Mouse (Mus musculus): ENCODE measurements at regions not wholly inside any gene's neighbourhood (a gene's known extent, or its start where the extent isn't known, plus 50 kb on each side); places are given as distances from the start of the nearest gene placed in this dataset.
A peak's percentile ranks its signal among the peaks of the same experiment; 100 is the strongest.

GRCm38 (mm10) chr8:26864571-26864970 lies 112.6 kb upstream of the Zfp703 start:
- ATAC-seq: no peak
- Histone ChIP-seq H3K9me3 (ENCODE audit: control insufficient read depth, low read length) (peaks cover 5% of the 10 kb centered on the region; the same call in 1 of the 2 replicates), H3K36me3 (ENCODE audit: control insufficient read depth, insufficient read depth, low read length) (no peaks in the 10 kb centered on the region), H3K4me2 (ENCODE audit: low read depth, low read length) (no peak overlapping the region), H3K9ac (ENCODE audit: low read depth, low read length) (no peak overlapping the region), H3K4me1 (ENCODE audit: control insufficient read depth, insufficient read depth, low read length) (no peaks in the 10 kb centered on the region), H3K27ac (ENCODE audit: low read length) (no peak overlapping the region), H3K27me3 (replicated peaks; ENCODE audit: control insufficient read depth, insufficient read depth, low read length) (no peaks in the 10 kb centered on the region), H3K4me3 (ENCODE audit: low read length) (no peak overlapping the region)
- WGBS: 86% methylated on average over 2 of the region's 2 CpGs

GRCm38 (mm10) chr8:26864971-26865370 lies 112.2 kb upstream of the Zfp703 start:
- H3K9ac ChIP-seq (ENCODE audit: low read depth, low read length): no peak overlapping the region
- H3K36me3 ChIP-seq (ENCODE audit: control insufficient read depth, insufficient read depth, low read length): no peaks in the 10 kb centered on the region
- H3K27ac ChIP-seq (ENCODE audit: low read length): no peak overlapping the region
- no peaks in the 10 kb centered on the region for H3K4me1 ChIP-seq (ENCODE audit: control insufficient read depth, insufficient read depth, low read length)
- no peak overlapping the region for H3K4me2 ChIP-seq (ENCODE audit: low read depth, low read length)
- H3K27me3 ChIP-seq (replicated peaks; ENCODE audit: control insufficient read depth, insufficient read depth, low read length): no peaks in the 10 kb centered on the region
- WGBS: 78% methylated on average over 10 of the region's 10 CpGs
- no peak overlapping the region for H3K4me3 ChIP-seq (ENCODE audit: low read length)
- H3K9me3 ChIP-seq (ENCODE audit: control insufficient read depth, low read length): peaks cover 9% of the 10 kb centered on the region
- ATAC-seq: no peak

- Histone ChIP-seq H3K27me3 (replicated peaks; ENCODE audit: control insufficient read depth, insufficient read depth, low read length) (no peaks in the 10 kb centered on the region), H3K36me3 (ENCODE audit: control insufficient read depth, insufficient read depth, low read length) (no peaks in the 10 kb centered on the region), H3K9ac (ENCODE audit: low read depth, low read length) (no peak overlapping the region), H3K4me2 (ENCODE audit: low read depth, low read length) (no peak overlapping the region), H3K4me3 (ENCODE audit: low read length) (no peak overlapping the region), H3K27ac (ENCODE audit: low read length) (no peak overlapping the region), H3K9me3 (ENCODE audit: control insufficient read depth, low read length) (peaks cover 18% of the 10 kb centered on the region), H3K4me1 (ENCODE audit: control insufficient read depth, insufficient read depth, low read length) (no peaks in the 10 kb centered on the region)
- ATAC-seq: no peak
- 52% methylated on average over 6 of the region's 6 CpGs for WGBS
Observed at GRCm38 (mm10) chr8:26868101-26868848, 108.8 kb upstream of the Zfp703 start.

DNA sequence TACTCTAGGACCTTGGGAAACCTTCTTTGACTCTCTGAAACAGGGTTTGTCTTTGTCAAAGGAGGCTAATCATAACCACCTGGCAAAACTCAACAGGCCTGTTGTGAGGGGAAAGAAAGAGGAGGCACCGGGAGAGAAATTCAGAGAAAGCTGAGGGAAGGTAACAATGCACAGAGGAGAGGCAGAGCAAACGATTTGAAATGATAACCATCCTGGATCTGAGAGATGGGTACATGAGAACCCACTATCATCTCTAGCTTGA lies 108.3 kb upstream of the Zfp703 start:
- no peak for ATAC-seq

GRCm38 (mm10) chr8:26871838-26872237 lies 105.3 kb upstream of the Zfp703 start:
- no peaks in the 10 kb centered on the region for H3K36me3 ChIP-seq (ENCODE audit: control insufficient read depth, insufficient read depth, low read length)
- H3K4me1 ChIP-seq (ENCODE audit: control insufficient read depth, insufficient read depth, low read length): no peaks in the 10 kb centered on the region
- no peak overlapping the region for H3K9ac ChIP-seq (ENCODE audit: low read depth, low read length)
- 72% methylated on average over 7 of the region's 7 CpGs for WGBS
- no peak overlapping the region for H3K4me2 ChIP-seq (ENCODE audit: low read depth, low read length)
- H3K9me3 ChIP-seq (ENCODE audit: control insufficient read depth, low read length): peaks cover 18% of the 10 kb centered on the region
- peak; percentile 48; the same call in 1 of the 2 replicates for ATAC-seq
- H3K27me3 ChIP-seq (replicated peaks; ENCODE audit: control insufficient read depth, insufficient read depth, low read length): no peaks in the 10 kb centered on the region
- no peak overlapping the region for H3K4me3 ChIP-seq (ENCODE audit: low read length)
- H3K27ac ChIP-seq (ENCODE audit: low read length): no peak overlapping the region

More for the DNA sequence above, 108.3 kb upstream of the Zfp703 start:
- WGBS: 81% methylated on average over 2 of the region's 2 CpGs
- Histone ChIP-seq H3K36me3 (ENCODE audit: control insufficient read depth, insufficient read depth, low read length) (no peaks in the 10 kb centered on the region), H3K4me3 (ENCODE audit: low read length) (no peak overlapping the region), H3K4me2 (ENCODE audit: low read depth, low read length) (no peak overlapping the region), H3K9ac (ENCODE audit: low read depth, low read length) (no peak overlapping the region), H3K4me1 (ENCODE audit: control insufficient read depth, insufficient read depth, low read length) (no peaks in the 10 kb centered on the region), H3K27me3 (replicated peaks; ENCODE audit: control insufficient read depth, insufficient read depth, low read length) (no peaks in the 10 kb centered on the region), H3K9me3 (ENCODE audit: control insufficient read depth, low read length) (peaks cover 18% of the 10 kb centered on the region), H3K27ac (ENCODE audit: low read length) (no peak overlapping the region)

DNA sequence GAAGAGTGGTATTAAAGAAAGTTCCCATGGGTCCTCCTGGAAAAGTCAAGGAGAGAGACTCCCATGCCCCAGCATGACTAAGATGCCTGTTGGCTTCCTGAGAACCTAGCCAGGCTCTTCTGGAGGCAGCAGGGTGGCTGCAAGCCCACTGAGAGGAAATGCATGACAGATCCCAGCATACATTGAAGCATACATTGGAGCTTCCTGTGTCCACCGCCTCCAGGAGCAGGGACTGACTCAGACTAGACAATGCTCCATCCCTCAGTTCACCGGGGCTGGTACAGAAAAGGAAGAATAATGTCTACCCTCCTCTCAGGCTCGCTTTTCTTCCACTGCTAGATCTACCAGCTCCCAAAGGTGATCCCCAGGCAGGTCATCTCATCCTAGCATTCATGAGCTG lies 104.7 kb upstream of the Zfp703 start:
- 81% methylated on average over 3 of the region's 3 CpGs for WGBS
- no peak overlapping the region for H3K27ac ChIP-seq (ENCODE audit: low read length)
- peaks cover 18% of the 10 kb centered on the region for H3K9me3 ChIP-seq (ENCODE audit: control insufficient read depth, low read length)
- H3K27me3 ChIP-seq (replicated peaks; ENCODE audit: control insufficient read depth, insufficient read depth, low read length): no peaks in the 10 kb centered on the region
- no peak overlapping the region for H3K4me2 ChIP-seq (ENCODE audit: low read depth, low read length)
- no peak overlapping the region for H3K4me3 ChIP-seq (ENCODE audit: low read length)
- H3K36me3 ChIP-seq (ENCODE audit: control insufficient read depth, insufficient read depth, low read length): no peaks in the 10 kb centered on the region
- ATAC-seq: 0 out of 2 replicates have a peak, but pooled peaks have one; percentile 9
- no peak overlapping the region for H3K9ac ChIP-seq (ENCODE audit: low read depth, low read length)
- no peaks in the 10 kb centered on the region for H3K4me1 ChIP-seq (ENCODE audit: control insufficient read depth, insufficient read depth, low read length)

DNA sequence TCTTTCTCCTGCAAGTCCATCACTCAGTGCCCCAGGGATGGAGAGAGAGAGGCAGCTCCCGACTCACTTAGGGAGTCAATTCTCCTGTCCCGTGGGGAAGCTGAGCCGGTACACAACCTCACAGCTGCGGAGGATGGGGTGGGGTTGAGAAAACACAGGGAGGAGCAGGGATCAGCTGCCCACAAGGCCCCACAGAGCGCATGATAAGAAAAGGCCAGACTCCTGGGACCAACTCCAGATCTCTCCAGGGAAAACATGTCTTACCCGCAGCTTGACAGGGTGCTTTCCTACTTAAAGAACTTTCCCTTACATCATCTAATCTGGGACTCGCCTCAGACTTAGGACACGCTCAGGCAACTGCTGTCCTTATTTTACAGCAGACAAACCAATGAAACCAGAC lies 104.3 kb upstream of the Zfp703 start:
- WGBS: 46% methylated on average over 8 of the region's 8 CpGs
- Histone ChIP-seq H3K4me1 (ENCODE audit: control insufficient read depth, insufficient read depth, low read length) (no peaks in the 10 kb centered on the region), H3K9me3 (ENCODE audit: control insufficient read depth, low read length) (peaks cover 18% of the 10 kb centered on the region), H3K36me3 (ENCODE audit: control insufficient read depth, insufficient read depth, low read length) (no peaks in the 10 kb centered on the region), H3K4me3 (ENCODE audit: low read length) (no peak overlapping the region), H3K27ac (ENCODE audit: low read length) (no peak overlapping the region), H3K27me3 (replicated peaks; ENCODE audit: control insufficient read depth, insufficient read depth, low read length) (no peaks in the 10 kb centered on the region), H3K4me2 (ENCODE audit: low read depth, low read length) (no peak overlapping the region), H3K9ac (ENCODE audit: low read depth, low read length) (no peak overlapping the region)
- ATAC-seq: 0 out of 2 replicates have a peak, but pooled peaks have one; percentile 17

GRCm38 (mm10) chr8:26880177-26880576 lies 96.9 kb upstream of the Zfp703 start:
- Histone ChIP-seq H3K4me1 (ENCODE audit: control insufficient read depth, insufficient read depth, low read length) (peaks cover 48% of the 10 kb centered on the region), H3K36me3 (ENCODE audit: control insufficient read depth, insufficient read depth, low read length) (no peaks in the 10 kb centered on the region), H3K27ac (ENCODE audit: low read length) (no peak overlapping the region), H3K9me3 (ENCODE audit: control insufficient read depth, low read length) (no peaks in the 10 kb centered on the region), H3K4me3 (ENCODE audit: low read length) (no peak overlapping the region), H3K27me3 (replicated peaks; ENCODE audit: control insufficient read depth, insufficient read depth, low read length) (no peaks in the 10 kb centered on the region), H3K9ac (ENCODE audit: low read depth, low read length) (no peak overlapping the region), H3K4me2 (ENCODE audit: low read depth, low read length) (no peak overlapping the region)
- 78% methylated on average over 7 of the region's 7 CpGs for WGBS
- ATAC-seq: no peak

- no peak overlapping the region for H3K4me2 ChIP-seq (ENCODE audit: low read depth, low read length)
- WGBS: 69% methylated on average over 7 of the region's 7 CpGs
- no peaks in the 10 kb centered on the region for H3K27me3 ChIP-seq (replicated peaks; ENCODE audit: control insufficient read depth, insufficient read depth, low read length)
- no peaks in the 10 kb centered on the region for H3K9me3 ChIP-seq (ENCODE audit: control insufficient read depth, low read length)
- no peaks in the 10 kb centered on the region for H3K36me3 ChIP-seq (ENCODE audit: control insufficient read depth, insufficient read depth, low read length)
- H3K4me1 ChIP-seq (ENCODE audit: control insufficient read depth, insufficient read depth, low read length): peaks cover 48% of the 10 kb centered on the region
- H3K27ac ChIP-seq (ENCODE audit: low read length): peak overlapping the region; percentile 43
- H3K4me3 ChIP-seq (ENCODE audit: low read length): no peak overlapping the region
- no peak overlapping the region for H3K9ac ChIP-seq (ENCODE audit: low read depth, low read length)
- peak; percentile 67 for ATAC-seq
Observed at GRCm38 (mm10) chr8:26881268-26882120, 95.6 kb upstream of the Zfp703 start.
